Mouse (Mus musculus) midbrain, embryonic 12.5 days (tissue): ENCODE data around the gene S100a9. TPM values are rescaled to one million over a fixed set of nuclear protein-coding genes. Genes with fewer than 3 reads are reported as not detected.

Source experiments
- ATAC-seq: fragments of 200-750 bp; cut with Nextera tagmentation; 2 replicates; pipeline ENCODE4 v1.8.0; 2017; ENCODE audit warnings: low read depth, moderate TSS enrichment, moderate library complexity; ENCODE audit not compliant: low FRiP score
- H3K27ac ChIP-seq: fragments of 300-500 bp; sonication (generic); replicated peaks from 2 replicates; pipeline ENCODE4 v1.5.1; 2016; ENCODE audit warnings: mild to moderate bottlenecking
- H3K27me3 ChIP-seq: fragments of 300-500 bp; sonication (generic); 2 replicates; pipeline ENCODE4 v1.6.1; 2016; ENCODE audit warnings: mild to moderate bottlenecking
- H3K36me3 ChIP-seq: fragments of 300-500 bp; sonication (generic); 2 replicates; pipeline ENCODE4 v1.6.1; 2016
- H3K4me1 ChIP-seq: fragments of 300-500 bp; sonication (generic); 2 replicates; pipeline ENCODE4 v1.6.1; 2016
- H3K4me2 ChIP-seq: fragments of 300-500 bp; sonication (generic); replicated peaks from 2 replicates; pipeline ENCODE4 v1.6.1; 2016; ENCODE audit warnings: mild to moderate bottlenecking, moderate library complexity
- H3K4me3 ChIP-seq: fragments of 300-500 bp; sonication (generic); 2 replicates; pipeline ENCODE4 v1.5.1; 2016; ENCODE audit warnings: mild to moderate bottlenecking
- H3K9ac ChIP-seq: fragments of 300-500 bp; sonication (generic); replicated peaks from 2 replicates; pipeline ENCODE4 v1.6.1; 2016; ENCODE audit warnings: mild to moderate bottlenecking, moderate library complexity
- H3K9me3 ChIP-seq: fragments of 300-500 bp; sonication (generic); 2 replicates; pipeline ENCODE4 v1.6.1; 2016; ENCODE audit warnings: mild to moderate bottlenecking
- WGBS: fragments of 180-500 bp; shearing (Covaris S2); methylation state at CpG from one replicate; pipeline ENCODE4 v1.1.7; 2016; 5-methylcytosine and 5-hydroxymethylcytosine counted together
- polyA plus RNA-seq: library from polyadenylated mRNA; unstranded; fragments of >200 nt; fragmentation: Nextera tagmentation; extraction: Ambion mirVana; gene quantifications from 2 replicates; pipeline ENCODE4 v1.2.1, GENCODE M21; 2016

Gene S100a9
- polyA plus RNA-seq, result 4.1 and 7.5 TPM in 2 replicates

- Histone ChIP-seq H3K27me3 (no peaks in the 10 kb centered on the region), H3K4me2 (no peak within 1 kb of the TSS), H3K27ac (no peak within 1 kb of the TSS), H3K9ac (no peak within 1 kb of the TSS), H3K4me1 (no peaks in the 10 kb centered on the region), H3K36me3 (no peaks in the 10 kb centered on the region), H3K4me3 (no peak within 1 kb of the TSS), H3K9me3 (no peaks in the 10 kb centered on the region)
- no peak for ATAC-seq
- 62% methylated on average over 3 of the region's 3 CpGs for WGBS
These were observed at the start of gene S100a9 for GRCm38 (mm10) chr3:90695613-90696012. Gene S100a9, minus strand, starts transcription at chr3:90695721.

- Histone ChIP-seq H3K4me1 (no peaks in the 10 kb centered on the region), H3K9ac (no peak within 1 kb of the TSS), H3K9me3 (no peaks in the 10 kb centered on the region), H3K4me2 (no peak within 1 kb of the TSS), H3K36me3 (no peaks in the 10 kb centered on the region), H3K27ac (no peak within 1 kb of the TSS), H3K4me3 (no peak within 1 kb of the TSS), H3K27me3 (no peaks in the 10 kb centered on the region)
- 90% methylated on average over 3 of the region's 3 CpGs for WGBS
- ATAC-seq, result no peak
These were observed 31.1 kb upstream of the S100a9 start, which contains the start of gene Pglyrp4 for GRCm38 (mm10) chr3:90726606-90727005. Gene Pglyrp4, plus strand, starts transcription at chr3:90726906.

- Histone ChIP-seq H3K36me3 (no peaks in the 10 kb centered on the region), H3K9me3 (no peaks in the 10 kb centered on the region), H3K27me3 (no peaks in the 10 kb centered on the region), H3K4me1 (no peaks in the 10 kb centered on the region), H3K4me2 (no peak overlapping the region), H3K9ac (no peak overlapping the region), H3K27ac (no peak overlapping the region), H3K4me3 (no peak overlapping the region)
- 51% methylated on average over 12 of the region's 12 CpGs for WGBS
- ATAC-seq, result peak; percentile 27; the same call in 1 of the 2 replicates
These were observed 14.3 kb upstream of the S100a9 start for GRCm38 (mm10) chr3:90709591-90710460.

- 29% methylated on average over 4 of the region's 4 CpGs for WGBS
- ATAC-seq, result no peak; the same call in 1 of the 2 replicates
These were observed 13.1 kb upstream of the S100a9 start for GRCm38 (mm10) chr3:90708523-90709202.

GRCm38 (mm10) chr3:90702244-90702643 lies 6.7 kb upstream of the S100a9 start:
- H3K4me1 ChIP-seq, result no peaks in the 10 kb centered on the region
- H3K36me3 ChIP-seq, result no peaks in the 10 kb centered on the region
- no peak overlapping the region for H3K4me3 ChIP-seq
- no peaks in the 10 kb centered on the region for H3K27me3 ChIP-seq
- no peak overlapping the region for H3K4me2 ChIP-seq
- ATAC-seq, result no peak
- H3K9me3 ChIP-seq, result no peaks in the 10 kb centered on the region
- no peak overlapping the region for H3K9ac ChIP-seq
- no peak overlapping the region for H3K27ac ChIP-seq
- 91% methylated on average over 2 of the region's 2 CpGs for WGBS

More at GRCm38 (mm10) chr3:90708523-90709202, 13.1 kb upstream of the S100a9 start:
- Histone ChIP-seq H3K4me1 (no peaks in the 10 kb centered on the region), H3K27me3 (no peaks in the 10 kb centered on the region), H3K4me2 (no peak overlapping the region), H3K36me3 (no peaks in the 10 kb centered on the region), H3K4me3 (no peak overlapping the region), H3K9ac (no peak overlapping the region), H3K9me3 (no peaks in the 10 kb centered on the region), H3K27ac (no peak overlapping the region)

GRCm38 (mm10) chr3:90693496-90693895 lies 2.0 kb downstream of the S100a9 start:
- no peaks in the 10 kb centered on the region for H3K9me3 ChIP-seq
- H3K27ac ChIP-seq, result no peak overlapping the region
- H3K4me3 ChIP-seq, result no peak overlapping the region
- no peak overlapping the region for H3K4me2 ChIP-seq
- H3K36me3 ChIP-seq, result no peaks in the 10 kb centered on the region
- H3K9ac ChIP-seq, result no peak overlapping the region
- WGBS, result 78% methylated on average over 2 of the region's 2 CpGs
- no peaks in the 10 kb centered on the region for H3K27me3 ChIP-seq
- no peaks in the 10 kb centered on the region for H3K4me1 ChIP-seq
- no peak for ATAC-seq

- no peaks in the 10 kb centered on the region for H3K9me3 ChIP-seq
- no peak overlapping the region for H3K4me2 ChIP-seq
- H3K4me1 ChIP-seq, result no peaks in the 10 kb centered on the region
- H3K4me3 ChIP-seq, result no peak overlapping the region
- no peaks in the 10 kb centered on the region for H3K27me3 ChIP-seq
- no peaks in the 10 kb centered on the region for H3K36me3 ChIP-seq
- ATAC-seq, result no peak
- no peak overlapping the region for H3K27ac ChIP-seq
- no peak overlapping the region for H3K9ac ChIP-seq
- WGBS, result 82% methylated on average over 2 of the region's 2 CpGs
These were observed 8.7 kb downstream of the S100a9 start for GRCm38 (mm10) chr3:90686835-90687234.

GRCm38 (mm10) chr3:90683929-90684328 lies 11.6 kb downstream of the S100a9 start:
- H3K27ac ChIP-seq, result no peak overlapping the region
- WGBS, result 88% methylated on average over 3 of the region's 3 CpGs

GRCm38 (mm10) chr3:90678656-90679055 lies 16.9 kb downstream of the S100a9 start:
- no peak overlapping the region for H3K27ac ChIP-seq
- no peak overlapping the region for H3K4me3 ChIP-seq
- H3K4me1 ChIP-seq, result no peaks in the 10 kb centered on the region
- no peak for ATAC-seq
- no peaks in the 10 kb centered on the region for H3K27me3 ChIP-seq
- no peaks in the 10 kb centered on the region for H3K9me3 ChIP-seq
- no peaks in the 10 kb centered on the region for H3K36me3 ChIP-seq
- H3K9ac ChIP-seq, result no peak overlapping the region
- WGBS, result 61% methylated on average over 3 of the region's 3 CpGs
- no peak overlapping the region for H3K4me2 ChIP-seq

More at GRCm38 (mm10) chr3:90683929-90684328, 11.6 kb downstream of the S100a9 start:
- no peaks in the 10 kb centered on the region for H3K36me3 ChIP-seq
- H3K4me2 ChIP-seq, result no peak overlapping the region
- H3K9me3 ChIP-seq, result no peaks in the 10 kb centered on the region
- no peak for ATAC-seq
- no peaks in the 10 kb centered on the region for H3K27me3 ChIP-seq
- H3K9ac ChIP-seq, result no peak overlapping the region
- H3K4me1 ChIP-seq, result no peaks in the 10 kb centered on the region
- no peak overlapping the region for H3K4me3 ChIP-seq

GRCm38 (mm10) chr3:90668846-90669245 lies 26.7 kb downstream of the S100a9 start, which contains the start of gene S100a8:
Gene S100a8, plus strand, starts transcription at chr3:90668978.
- Histone ChIP-seq H3K27me3 (no peaks in the 10 kb centered on the region), H3K9me3 (no peaks in the 10 kb centered on the region), H3K4me2 (no peak within 1 kb of the TSS), H3K4me1 (no peaks in the 10 kb centered on the region), H3K9ac (no peak within 1 kb of the TSS), H3K36me3 (no peaks in the 10 kb centered on the region), H3K27ac (no peak within 1 kb of the TSS), H3K4me3 (no peak within 1 kb of the TSS)
- no peak for ATAC-seq
- WGBS, result 80% methylated on average over 8 of the region's 8 CpGs

GRCm38 (mm10) chr3:90664219-90664618 lies 31.3 kb downstream of the S100a9 start:
- Histone ChIP-seq H3K9ac (no peak overlapping the region), H3K27me3 (no peaks in the 10 kb centered on the region), H3K27ac (no peak overlapping the region), H3K9me3 (no peaks in the 10 kb centered on the region), H3K36me3 (no peaks in the 10 kb centered on the region), H3K4me1 (no peaks in the 10 kb centered on the region), H3K4me3 (no peak overlapping the region), H3K4me2 (no peak overlapping the region)
- ATAC-seq, result no peak
- 79% methylated on average over 2 of the region's 2 CpGs for WGBS

- H3K9ac ChIP-seq, result no peak overlapping the region
- no peak overlapping the region for H3K4me2 ChIP-seq
- H3K9me3 ChIP-seq, result no peaks in the 10 kb centered on the region
- H3K27ac ChIP-seq, result no peak overlapping the region
- H3K27me3 ChIP-seq, result no peaks in the 10 kb centered on the region
- ATAC-seq, result no peak
- no peak overlapping the region for H3K4me3 ChIP-seq
- H3K4me1 ChIP-seq, result no peaks in the 10 kb centered on the region
- no peaks in the 10 kb centered on the region for H3K36me3 ChIP-seq
These were observed 36.0 kb downstream of the S100a9 start for GRCm38 (mm10) chr3:90659364-90660044.
